Mouse (Mus musculus) embryonic fibroblast, embryonic 13.5 days (primary cell): ENCODE measurements at regions not wholly inside any gene's neighbourhood (a gene's known extent, or its start where the extent isn't known, plus 50 kb on each side); places are given as distances from the start of the nearest gene placed in this dataset.

Source experiments
- CTCF ChIP-seq: IDR thresholded peaks from 2 replicates; pipeline ENCODE4 v1.5.1; 2011; ENCODE audit warnings: mild to moderate bottlenecking, control low read depth, low read length, moderate library complexity, borderline replicate concordance; ENCODE audit not compliant: insufficient read depth
- POLR2A ChIP-seq: IDR thresholded peaks from 2 replicates; pipeline ENCODE4 v1.6.1; 2011; ENCODE audit warnings: low read depth, mild to moderate bottlenecking, control low read depth, low read length, moderate library complexity

GRCm38 (mm10) chr4:125882531-125882930 is 141.8 kb upstream of the Csf3r start:
- TF ChIP-seq POLR2A (no peak), CTCF (no peak)
